Mouse (Mus musculus): Measurements from ENCODE around the gene G6pc3. TPM values are rescaled to one million over a fixed set of nuclear protein-coding genes. Genes with fewer than 3 reads are reported as not detected.

Gene G6pc3
- polyA plus RNA-seq, 1 experiment, result 87.5 TPM

GRCm38 (mm10) chr11:102186235-102186634 lies 3.2 kb upstream of the G6pc3 start:
- DNase-seq (ENCODE audit: extremely low spot score in 1 of 2, low spot score in 1 of 2), result no peak

- DNase-seq (ENCODE audit: extremely low spot score in 1 of 2, low spot score in 1 of 2), result no peak
Measured at GRCm38 (mm10) chr11:102188980-102189379, 440 bp upstream of the G6pc3 start.

GRCm38 (mm10) chr11:102190848-102191247 lies 1.4 kb downstream of the G6pc3 start:
- DNase-seq (ENCODE audit: extremely low spot score in 1 of 2, low spot score in 1 of 2), result no peak

- DNase-seq (ENCODE audit: extremely low spot score in 1 of 2, low spot score in 1 of 2), result no peak
Measured at GRCm38 (mm10) chr11:102193657-102194440, 4.4 kb downstream of the G6pc3 start.

GRCm38 (mm10) chr11:102196018-102196797 lies 6.8 kb downstream of the G6pc3 start:
- DNase-seq (ENCODE audit: extremely low spot score in 1 of 2, low spot score in 1 of 2), result no peak

GRCm38 (mm10) chr11:102198245-102198644 lies 8.8 kb downstream of the G6pc3 start:
- DNase-seq (ENCODE audit: extremely low spot score in 1 of 2, low spot score in 1 of 2), result no peak

- no peak for DNase-seq (ENCODE audit: extremely low spot score in 1 of 2, low spot score in 1 of 2)
Measured at GRCm38 (mm10) chr11:102199856-102200255, 10.4 kb downstream of the G6pc3 start.

GRCm38 (mm10) chr11:102201408-102201821 lies 12.0 kb downstream of the G6pc3 start:
- DNase-seq (ENCODE audit: extremely low spot score in 1 of 2, low spot score in 1 of 2), result peak; percentile 63 to 80

GRCm38 (mm10) chr11:102206481-102206880 lies 17.1 kb downstream of the G6pc3 start:
- DNase-seq (ENCODE audit: extremely low spot score in 1 of 2, low spot score in 1 of 2), result no peak

- peak in 1 of 2 experiments; percentile 56 for DNase-seq (ENCODE audit: extremely low spot score in 1 of 2, low spot score in 1 of 2)
Measured at GRCm38 (mm10) chr11:102207825-102208777, 18.7 kb downstream of the G6pc3 start.

- no peak for DNase-seq (ENCODE audit: extremely low spot score in 1 of 2, low spot score in 1 of 2)
Measured at GRCm38 (mm10) chr11:102208846-102209245, 19.4 kb downstream of the G6pc3 start.

- DNase-seq (ENCODE audit: extremely low spot score in 1 of 2, low spot score in 1 of 2), result no peak
Measured at GRCm38 (mm10) chr11:102209742-102210141, 20.3 kb downstream of the G6pc3 start.

GRCm38 (mm10) chr11:102210185-102210584 lies 20.8 kb downstream of the G6pc3 start:
- DNase-seq (ENCODE audit: extremely low spot score in 1 of 2, low spot score in 1 of 2), result no peak

GRCm38 (mm10) chr11:102211011-102211410 lies 21.6 kb downstream of the G6pc3 start:
- DNase-seq (ENCODE audit: extremely low spot score in 1 of 2, low spot score in 1 of 2), result no peak

GRCm38 (mm10) chr11:102211936-102212341 lies 22.5 kb downstream of the G6pc3 start:
- DNase-seq (ENCODE audit: extremely low spot score in 1 of 2, low spot score in 1 of 2), result no peak

GRCm38 (mm10) chr11:102214430-102215156 lies 25.2 kb downstream of the G6pc3 start:
- DNase-seq (ENCODE audit: extremely low spot score in 1 of 2, low spot score in 1 of 2), result no peak

- no peak for DNase-seq (ENCODE audit: extremely low spot score in 1 of 2, low spot score in 1 of 2)
Measured at GRCm38 (mm10) chr11:102215511-102215910, 26.1 kb downstream of the G6pc3 start.

- no peak for DNase-seq (ENCODE audit: extremely low spot score in 1 of 2, low spot score in 1 of 2)
Measured at GRCm38 (mm10) chr11:102216056-102216885, 26.9 kb downstream of the G6pc3 start.

- no peak for DNase-seq (ENCODE audit: extremely low spot score in 1 of 2, low spot score in 1 of 2)
Measured at GRCm38 (mm10) chr11:102216886-102217240, 27.4 kb downstream of the G6pc3 start.

All from frontal cortex, adult 2 months (tissue).